Mouse (Mus musculus) midbrain, postnatal 0 days (tissue): ENCODE results near the gene Fbxo28. TPM values are rescaled to one million over a fixed set of nuclear protein-coding genes. Genes with fewer than 3 reads are reported as not detected.

Source experiments
- ATAC-seq: fragments of 200-750 bp; cut with Nextera tagmentation; 2 replicates; pipeline ENCODE4 v1.8.0; 2017; ENCODE audit warnings: moderate number of reproducible peaks, mild to moderate bottlenecking, moderate TSS enrichment, moderate library complexity; ENCODE audit not compliant: low FRiP score
- DNase-seq: peaks from one replicate; pipeline ENCODE4 v3.0.0-alpha.2; 2015; ENCODE audit warnings: low spot score
- H3K27ac ChIP-seq: fragments of 300-500 bp; sonication (generic); 2 replicates; pipeline ENCODE4 v1.5.1; 2014; ENCODE audit warnings: low read depth, mild to moderate bottlenecking, low read length, mixed read lengths
- H3K27me3 ChIP-seq: fragments of 300-500 bp; sonication (generic); 2 replicates; pipeline ENCODE4 v1.6.1; 2014; ENCODE audit warnings: low read length, control low read depth, mixed read lengths; ENCODE audit not compliant: insufficient read depth
- H3K36me3 ChIP-seq: fragments of 300-500 bp; sonication (generic); 2 replicates; pipeline ENCODE4 v1.6.1; 2014; ENCODE audit warnings: low read length, control low read depth, mixed read lengths; ENCODE audit not compliant: insufficient read depth
- H3K4me1 ChIP-seq: fragments of 300-500 bp; sonication (generic); 2 replicates; pipeline ENCODE4 v1.6.1; 2014; ENCODE audit warnings: mild to moderate bottlenecking, control low read depth, antibody characterized with exemption, low read length, mixed read lengths; ENCODE audit not compliant: insufficient read depth
- H3K4me2 ChIP-seq: fragments of 300-500 bp; sonication (generic); 2 replicates; pipeline ENCODE4 v1.6.1; 2014; ENCODE audit warnings: low read depth, mild to moderate bottlenecking, low read length, mixed read lengths; ENCODE audit not compliant: poor library complexity, severe bottlenecking
- H3K4me3 ChIP-seq: fragments of 300-500 bp; sonication (generic); 2 replicates; pipeline ENCODE4 v1.5.1; 2014; ENCODE audit warnings: low read depth, mild to moderate bottlenecking, low read length, moderate library complexity
- H3K9ac ChIP-seq: fragments of 300-500 bp; sonication (generic); replicated peaks from 2 replicates; pipeline ENCODE4 v1.6.1; 2014; ENCODE audit warnings: mild to moderate bottlenecking, low read length, moderate library complexity, mixed read lengths; ENCODE audit not compliant: poor library complexity, severe bottlenecking
- H3K9me3 ChIP-seq: fragments of 300-500 bp; sonication (generic); 2 replicates; pipeline ENCODE4 v1.6.1; 2016; ENCODE audit warnings: low read length, control low read depth
- CTCF ChIP-seq: IDR thresholded peaks from 2 replicates; pipeline ENCODE4 v1.5.1; 2016; ENCODE audit warnings: antibody characterized with exemption, mild to moderate bottlenecking
- WGBS: fragments of 180-500 bp; shearing (Covaris S2); extraction: QIAGEN DNeasy Blood & Tissue Kit; methylation state at CpG from one replicate; pipeline ENCODE4 v1.1.7; 2014; 5-methylcytosine and 5-hydroxymethylcytosine counted together
- polyA plus RNA-seq: library from polyadenylated mRNA; unstranded; fragments of >200 nt; fragmentation: Nextera tagmentation; extraction: Ambion mirVana; gene quantifications from 2 replicates; pipeline ENCODE4 v1.2.1, GENCODE M21; 2015
- total RNA-seq: library from RNA; depleted of rRNA; stranded (reverse); fragments of >200 nt; gene quantifications from 2 replicates; pipeline ENCODE4 v1.2.3, GENCODE M21; 2014; rRNA removed

Fbxo28 gene
- total and polyA plus RNA-seq, 2 experiments from 2014 or later: 14.5 to 32.2 TPM

DNA sequence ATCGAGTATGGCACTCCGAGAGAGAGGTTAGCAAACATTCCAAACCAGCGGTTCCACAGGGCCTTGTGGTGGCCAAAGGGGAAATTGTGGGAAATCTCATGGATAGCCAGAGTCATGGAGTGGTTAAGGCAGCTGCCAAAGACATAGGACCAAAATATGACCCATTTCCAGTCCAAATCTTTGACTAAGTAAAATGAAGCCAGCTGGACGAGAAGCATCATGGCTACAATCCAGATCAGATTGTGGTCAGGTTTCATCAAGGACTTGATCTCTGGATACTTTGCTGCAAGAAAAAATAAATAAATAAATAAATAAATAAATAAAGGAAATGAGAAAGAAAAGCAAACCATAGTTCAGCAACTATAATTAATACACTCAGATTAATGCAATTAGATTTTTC lies 62.0 kb downstream of the Fbxo28 start:
- Histone ChIP-seq H3K9ac (no peak overlapping the region), H3K27me3 (no peaks in the 10 kb centered on the region), H3K4me3 (no peak overlapping the region), H3K9me3 (no peaks in the 10 kb centered on the region), H3K4me2 (no peak overlapping the region), H3K4me1 (0 out of 2 replicates have a peak, but pooled peaks cover 7% of the 10 kb centered on the region), H3K36me3 (peaks cover 23% of the 10 kb centered on the region; the same call in 1 of the 2 replicates), H3K27ac (no peak overlapping the region)
- ATAC-seq: no peak
- DNase-seq: no peak
- no peak for TF ChIP-seq CTCF
- WGBS: 94% methylated on average over 4 of the region's 4 CpGs

GRCm38 (mm10) chr1:182275109-182275508 lies 66.3 kb downstream of the Fbxo28 start:
- Histone ChIP-seq H3K4me2 (no peak overlapping the region), H3K4me3 (no peak overlapping the region), H3K36me3 (peaks cover 34% of the 10 kb centered on the region), H3K27me3 (no peaks in the 10 kb centered on the region), H3K4me1 (0 out of 2 replicates have a peak, but pooled peaks cover 3% of the 10 kb centered on the region), H3K9ac (no peak overlapping the region), H3K9me3 (no peaks in the 10 kb centered on the region), H3K27ac (no peak overlapping the region)
- WGBS: 98% methylated on average over 6 of the region's 6 CpGs
- ATAC-seq (no peak), DNase-seq (no peak)
- TF ChIP-seq CTCF: no peak

GRCm38 (mm10) chr1:182271632-182272031 lies 69.8 kb downstream of the Fbxo28 start:
- Histone ChIP-seq H3K27ac (no peak overlapping the region), H3K4me3 (no peak overlapping the region), H3K9me3 (no peaks in the 10 kb centered on the region), H3K4me1 (no peaks in the 10 kb centered on the region), H3K4me2 (no peak overlapping the region), H3K36me3 (peaks cover 18% of the 10 kb centered on the region), H3K9ac (no peak overlapping the region), H3K27me3 (no peaks in the 10 kb centered on the region)
- ATAC-seq (no peak), DNase-seq (no peak)
- no peak for TF ChIP-seq CTCF
- WGBS: 87% methylated on average over 5 of the region's 5 CpGs

DNA sequence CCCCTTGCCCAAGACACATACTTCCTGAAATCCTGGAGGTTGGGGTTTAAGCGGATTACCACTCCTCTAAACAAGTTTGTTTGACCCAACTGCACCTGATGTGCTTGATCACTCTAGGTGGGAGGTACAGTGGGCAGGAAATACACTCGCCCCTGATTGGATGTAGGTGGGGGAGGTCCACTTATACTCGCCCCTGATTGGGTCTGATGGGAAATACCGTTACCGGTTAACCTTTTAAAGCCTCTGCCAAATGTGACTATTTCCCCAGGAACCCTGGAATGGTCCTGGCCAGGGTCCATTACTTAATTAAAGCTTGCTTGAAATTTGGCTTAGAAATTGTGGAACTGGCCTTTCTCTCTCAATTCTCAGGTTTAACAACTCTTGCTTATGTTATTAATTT lies 70.3 kb downstream of the Fbxo28 start:
- H3K9me3 ChIP-seq: no peaks in the 10 kb centered on the region
- no peak for DNase-seq

DNA sequence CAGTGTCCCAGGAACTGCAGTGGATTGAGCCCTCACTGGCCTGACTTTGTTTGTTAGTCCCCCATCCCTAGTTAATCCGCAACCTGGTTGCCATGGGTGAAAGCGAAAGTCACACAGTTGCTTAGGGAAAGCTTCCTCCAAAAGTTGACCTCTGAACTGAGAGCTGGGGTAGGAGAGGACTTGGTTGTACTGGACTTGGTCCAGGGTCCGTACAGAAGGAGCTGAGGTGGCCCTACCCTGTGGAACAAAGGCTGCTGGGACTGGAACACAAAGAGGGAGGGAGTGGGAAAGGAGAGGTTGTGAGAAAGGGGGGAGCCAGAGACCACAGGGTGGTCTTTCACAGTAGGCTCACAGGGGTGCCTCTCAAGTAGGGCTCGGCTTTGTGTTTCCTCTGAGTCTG lies 73.1 kb downstream of the Fbxo28 start:
- no peak overlapping the region for H3K9ac ChIP-seq
- no peaks in the 10 kb centered on the region for H3K27me3 ChIP-seq
- no peak overlapping the region for H3K4me2 ChIP-seq
- peaks cover 10% of the 10 kb centered on the region for H3K36me3 ChIP-seq
- no peaks in the 10 kb centered on the region for H3K4me1 ChIP-seq
- H3K9me3 ChIP-seq: no peaks in the 10 kb centered on the region
- H3K27ac ChIP-seq: no peak overlapping the region
- TF ChIP-seq CTCF: no peak
- WGBS: 40% methylated on average over 4 of the region's 4 CpGs
- DNase-seq (no peak), ATAC-seq (no peak)
- no peak overlapping the region for H3K4me3 ChIP-seq

More for the DNA sequence above, 70.3 kb downstream of the Fbxo28 start:
- H3K27me3 ChIP-seq: no peaks in the 10 kb centered on the region
- ATAC-seq: no peak
- H3K4me3 ChIP-seq: no peak overlapping the region
- H3K4me2 ChIP-seq: no peak overlapping the region
- H3K4me1 ChIP-seq: no peaks in the 10 kb centered on the region
- peaks cover 14% of the 10 kb centered on the region for H3K36me3 ChIP-seq
- H3K9ac ChIP-seq: no peak overlapping the region
- WGBS: 87% methylated on average over 5 of the region's 5 CpGs
- H3K27ac ChIP-seq: no peak overlapping the region
- TF ChIP-seq CTCF: no peak

DNA sequence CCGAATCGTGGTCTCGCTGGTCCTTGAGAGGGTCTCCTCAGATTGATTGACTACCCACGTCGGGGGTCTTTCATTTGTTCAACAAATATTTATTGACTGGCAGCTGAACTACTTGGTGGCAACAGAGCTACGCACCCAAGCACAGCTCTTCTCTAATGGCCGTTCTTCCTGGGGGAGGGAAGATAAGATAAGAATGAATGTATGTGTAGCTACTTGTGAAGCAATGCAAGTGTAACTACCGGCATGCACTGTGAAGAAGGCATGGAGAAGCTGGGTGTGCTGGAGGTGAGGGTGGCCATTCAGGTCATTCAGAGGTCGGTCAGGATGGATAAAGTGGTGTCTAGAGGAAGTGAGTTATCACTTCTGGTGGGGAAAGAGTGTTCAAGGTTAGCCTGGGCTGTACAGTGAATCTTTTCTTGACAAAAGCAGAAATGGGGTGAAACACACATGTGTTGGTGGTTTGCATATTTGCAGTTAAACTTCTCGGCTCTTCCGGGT lies 75.4 kb downstream of the Fbxo28 start:
- no peak for TF ChIP-seq CTCF
- Histone ChIP-seq H3K4me3 (no peak overlapping the region), H3K4me1 (no peaks in the 10 kb centered on the region), H3K27ac (no peak overlapping the region), H3K4me2 (no peak overlapping the region), H3K36me3 (no peaks in the 10 kb centered on the region), H3K9ac (no peak overlapping the region), H3K27me3 (no peaks in the 10 kb centered on the region), H3K9me3 (no peaks in the 10 kb centered on the region)
- no peak for ATAC-seq
- WGBS: 94% methylated on average over 9 of the region's 11 CpGs
- no peak for DNase-seq

Other genes starting within 250 kb of the Fbxo28 start
- gene Srp9, start 216.9 kb downstream of the Fbxo28 start, total RNA-seq: 70.5 and 76.1 TPM in 2 replicates
- gene Srp9, start 216.9 kb downstream of the Fbxo28 start, polyA plus RNA-seq: 169 and 173 TPM in 2 replicates
- gene Vmn1r1, start 177.1 kb downstream of the Fbxo28 start, total RNA-seq: not detected in 2 replicates
- gene Vmn1r1, start 177.1 kb downstream of the Fbxo28 start, polyA plus RNA-seq: not detected in 2 replicates
- 83.0 and 97.7 TPM in 2 replicates for gene Degs1, start 58.8 kb downstream of the Fbxo28 start, total RNA-seq
- gene Degs1, start 58.8 kb downstream of the Fbxo28 start, polyA plus RNA-seq: 107 and 112 TPM in 2 replicates
- gene Trp53bp2, start 67.5 kb upstream of the Fbxo28 start, total RNA-seq: 21.1 and 27.0 TPM in 2 replicates
- 9.9 and 11.1 TPM in 2 replicates for gene Trp53bp2, start 67.5 kb upstream of the Fbxo28 start, polyA plus RNA-seq
- 84.3 and 88.2 TPM in 2 replicates for gene Capn2, start 176.0 kb upstream of the Fbxo28 start, total RNA-seq
- gene Capn2, start 176.0 kb upstream of the Fbxo28 start, polyA plus RNA-seq: 78.6 and 82.1 TPM in 2 replicates
- gene Capn8, start 223.4 kb upstream of the Fbxo28 start, total RNA-seq: 0.28 TPM in 1 of 2 replicates, not detected in the other
- gene Capn8, start 223.4 kb upstream of the Fbxo28 start, polyA plus RNA-seq: 0.11 and 0.31 TPM in 2 replicates